Mouse (Mus musculus) limb, embryonic 14.5 days (tissue): ENCODE measurements around the gene Mnt. TPM values are rescaled to one million over a fixed set of nuclear protein-coding genes. Genes with fewer than 3 reads are reported as not detected.
A peak's percentile ranks its signal among the peaks of the same experiment; 100 is the strongest.

Source experiments
- ATAC-seq: fragments of 200-750 bp; cut with Nextera tagmentation; 2 replicates; pipeline ENCODE4 v1.8.0; 2017; ENCODE audit warnings: low read depth, moderate number of reproducible peaks, moderate TSS enrichment; ENCODE audit not compliant: low FRiP score
- DNase-seq: peaks from one replicate; pipeline ENCODE4 v3.0.0-alpha.2; 2015; ENCODE audit warnings: low spot score
- H3K27ac ChIP-seq: fragments of 300-500 bp; sonication (generic); replicated peaks from 2 replicates; pipeline ENCODE4 v1.5.1; 2014; ENCODE audit warnings: low read depth, mild to moderate bottlenecking, low read length, moderate library complexity, mixed read lengths
- H3K27me3 ChIP-seq: fragments of 300-500 bp; sonication (generic); 2 replicates; pipeline ENCODE4 v1.6.1; 2014; ENCODE audit warnings: low read length, mixed read lengths; ENCODE audit not compliant: control insufficient read depth, insufficient read depth
- H3K36me3 ChIP-seq: fragments of 300-500 bp; sonication (generic); 2 replicates; pipeline ENCODE4 v1.6.1; 2014; ENCODE audit warnings: mild to moderate bottlenecking, low read length, moderate library complexity, mixed read lengths; ENCODE audit not compliant: control insufficient read depth, insufficient read depth
- H3K4me1 ChIP-seq: fragments of 300-500 bp; sonication (generic); 2 replicates; pipeline ENCODE4 v1.6.1; 2014; ENCODE audit warnings: antibody characterized with exemption, low read length, mixed read lengths; ENCODE audit not compliant: control insufficient read depth, insufficient read depth
- H3K4me2 ChIP-seq: fragments of 300-500 bp; sonication (generic); replicated peaks from 2 replicates; pipeline ENCODE4 v1.6.1; 2014; ENCODE audit warnings: low read depth, mild to moderate bottlenecking, low read length, moderate library complexity; ENCODE audit not compliant: severe bottlenecking
- H3K4me3 ChIP-seq: fragments of 300-500 bp; sonication (generic); replicated peaks from 2 replicates; pipeline ENCODE4 v1.5.1; 2014; ENCODE audit warnings: low read length
- H3K9ac ChIP-seq: fragments of 300-500 bp; sonication (generic); 2 replicates; pipeline ENCODE4 v1.6.1; 2014; ENCODE audit warnings: mild to moderate bottlenecking, low read depth, low read length, moderate library complexity; ENCODE audit not compliant: severe bottlenecking
- H3K9me3 ChIP-seq: fragments of 300-500 bp; sonication (generic); 2 replicates; pipeline ENCODE4 v1.6.1; 2016; ENCODE audit warnings: low read length; ENCODE audit not compliant: control insufficient read depth
- POLR2A ChIP-seq: fragments of 200-500 bp; IDR thresholded peaks from 2 replicates; pipeline ENCODE4 v1.8.0; 2012; ENCODE audit warnings: inconsistent platforms, mild to moderate bottlenecking, moderate library complexity, borderline replicate concordance; ENCODE audit not compliant: insufficient read depth, insufficient read length; ENCODE audit errors: extremely low read depth
- WGBS: fragments of 180-500 bp; shearing (Covaris S2); extraction: QIAGEN DNeasy Blood & Tissue Kit; methylation state at CpG from one replicate; pipeline ENCODE4 v1.1.7; 2014; 5-methylcytosine and 5-hydroxymethylcytosine counted together
- polyA plus RNA-seq, 2 experiments: library from polyadenylated mRNA; depleted of rRNA in 1 of 2; stranded (reverse) in 1 of 2; unstranded in 1 of 2; fragments of >200 nt; fragmentation: Nextera tagmentation in 1 of 2; extraction: Ambion mirVana in 1 of 2; gene quantifications; 2 replicates each; pipeline versions ENCODE4 v1.2.1 to v1.2.3; 2012 to 2014

Mnt gene
- polyA plus RNA-seq, 2 experiments = 6.0 to 17.9 TPM

DNA sequence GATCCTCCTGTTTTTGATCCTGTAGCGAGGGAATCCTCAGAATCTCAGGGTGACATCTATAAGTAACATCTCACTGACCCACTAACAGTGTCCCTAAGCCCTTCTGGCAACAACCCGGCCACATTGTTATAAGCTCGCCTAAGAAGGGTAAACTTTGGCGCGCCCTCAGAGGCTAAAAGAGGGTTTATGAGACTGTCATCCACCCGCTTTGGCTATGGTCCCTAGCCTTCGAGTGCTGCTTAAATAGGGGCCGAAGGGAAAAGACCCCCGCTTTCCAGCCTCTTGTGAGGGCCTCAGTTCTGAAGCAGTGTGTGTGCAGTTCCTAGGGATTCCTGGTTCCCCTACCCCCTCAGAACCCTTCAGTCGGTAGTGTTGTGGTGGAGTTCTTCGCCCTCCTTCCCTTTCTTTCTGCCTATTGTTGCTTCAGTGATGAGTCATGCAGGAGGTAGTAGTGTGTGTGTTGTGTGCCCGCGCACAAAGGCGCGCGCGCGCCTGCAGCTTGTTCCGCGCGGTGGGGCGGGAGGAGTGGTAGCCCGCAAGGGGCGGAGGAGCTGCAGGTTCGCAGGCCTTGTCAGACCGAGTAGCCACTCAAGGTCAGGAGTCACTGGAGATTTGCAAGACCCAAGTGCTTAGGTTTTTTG is 1.9 kb downstream of the Mnt start:
- no peaks in the 10 kb centered on the region for H3K27me3 ChIP-seq
- H3K36me3 ChIP-seq = peaks cover 5% of the 10 kb centered on the region
- no peak for TF ChIP-seq POLR2A
- no peak for ATAC-seq
- H3K4me1 ChIP-seq = peaks cover 44% of the 10 kb centered on the region
- H3K9ac ChIP-seq = peak overlapping the region; percentile 81
- peak overlapping the region; percentile 84 for H3K27ac ChIP-seq
- 2% methylated on average over 26 of the region's 26 CpGs for WGBS
- H3K4me3 ChIP-seq = peak overlapping the region; percentile 91
- DNase-seq = peak; percentile 66
- H3K9me3 ChIP-seq = no peaks in the 10 kb centered on the region
- H3K4me2 ChIP-seq = peak overlapping the region; percentile 79

DNA sequence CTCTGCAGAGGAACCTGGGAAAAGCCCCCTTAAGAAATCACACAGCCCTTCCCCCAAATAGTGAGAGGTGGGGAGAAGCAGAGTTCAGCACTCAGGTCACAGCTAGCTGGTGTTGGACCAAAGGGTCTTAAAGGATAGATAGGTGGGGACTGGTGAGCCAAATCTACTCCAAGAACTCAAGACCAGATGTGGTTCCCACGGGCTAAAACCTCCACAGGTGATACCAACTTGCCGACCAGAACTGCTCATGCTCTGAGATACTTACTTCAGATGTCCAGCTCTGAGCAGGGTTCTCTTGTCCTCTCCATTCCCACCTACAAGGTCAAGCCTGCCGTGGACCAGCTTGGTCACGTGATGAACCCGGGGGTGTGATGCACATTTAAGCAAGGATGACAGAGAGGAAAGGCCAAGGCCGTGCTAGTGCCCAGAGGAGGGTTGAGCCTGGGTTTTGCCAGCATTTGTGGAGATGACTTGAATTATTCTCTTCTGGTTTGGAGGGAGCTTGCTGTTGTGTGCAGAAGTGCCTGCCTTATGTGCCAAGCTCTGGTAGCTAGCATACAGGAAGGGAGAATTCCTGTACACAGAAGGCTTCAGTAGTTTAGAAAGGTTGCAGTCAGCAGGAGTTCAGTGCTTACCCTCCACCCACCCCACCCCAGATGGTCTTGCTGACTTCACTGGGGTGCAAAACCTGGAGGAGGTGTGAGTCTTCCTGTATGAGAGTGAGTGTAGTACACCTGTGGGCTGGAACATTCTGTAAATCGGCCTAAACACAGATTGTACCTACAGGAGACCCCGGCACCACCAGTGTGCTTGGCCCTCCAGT is 3.0 kb downstream of the Mnt start:
- ATAC-seq = no peak
- H3K27me3 ChIP-seq = no peaks in the 10 kb centered on the region
- peaks cover 5% of the 10 kb centered on the region for H3K36me3 ChIP-seq
- TF ChIP-seq POLR2A = no peak
- no peak overlapping the region for H3K9ac ChIP-seq
- no peak for DNase-seq
- H3K27ac ChIP-seq = 0 out of 2 replicates have a peak overlapping the region, but pooled peaks have one; percentile 13
- WGBS = 80% methylated on average over 8 of the region's 8 CpGs
- peaks cover 38% of the 10 kb centered on the region for H3K4me1 ChIP-seq
- no peak overlapping the region for H3K4me2 ChIP-seq
- no peak overlapping the region for H3K4me3 ChIP-seq
- H3K9me3 ChIP-seq = no peaks in the 10 kb centered on the region

DNA sequence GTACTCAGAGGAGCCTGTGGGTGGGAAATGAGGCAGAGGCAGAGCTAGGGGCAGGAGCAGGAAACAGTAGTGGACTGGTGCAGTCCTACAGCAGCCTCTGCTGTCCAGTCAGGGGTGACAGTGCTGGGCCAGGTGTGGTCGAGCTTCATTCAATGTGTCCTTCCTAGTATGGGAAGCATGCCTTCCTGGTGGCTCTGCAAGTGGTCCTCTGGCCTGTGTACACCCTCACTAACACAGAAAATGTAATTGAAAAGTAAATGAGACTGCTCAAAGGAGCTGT is 3.6 kb downstream of the Mnt start:
- Histone ChIP-seq H3K9me3 (no peaks in the 10 kb centered on the region), H3K27me3 (no peaks in the 10 kb centered on the region), H3K4me1 (peaks cover 39% of the 10 kb centered on the region), H3K36me3 (peaks cover 5% of the 10 kb centered on the region), H3K9ac (no peak overlapping the region), H3K4me3 (no peak overlapping the region), H3K4me2 (no peak overlapping the region), H3K27ac (no peak overlapping the region)
- no peak for TF ChIP-seq POLR2A
- 43% methylated on average over 1 of the region's 1 CpGs for WGBS
- DNase-seq = no peak
- ATAC-seq = no peak

DNA sequence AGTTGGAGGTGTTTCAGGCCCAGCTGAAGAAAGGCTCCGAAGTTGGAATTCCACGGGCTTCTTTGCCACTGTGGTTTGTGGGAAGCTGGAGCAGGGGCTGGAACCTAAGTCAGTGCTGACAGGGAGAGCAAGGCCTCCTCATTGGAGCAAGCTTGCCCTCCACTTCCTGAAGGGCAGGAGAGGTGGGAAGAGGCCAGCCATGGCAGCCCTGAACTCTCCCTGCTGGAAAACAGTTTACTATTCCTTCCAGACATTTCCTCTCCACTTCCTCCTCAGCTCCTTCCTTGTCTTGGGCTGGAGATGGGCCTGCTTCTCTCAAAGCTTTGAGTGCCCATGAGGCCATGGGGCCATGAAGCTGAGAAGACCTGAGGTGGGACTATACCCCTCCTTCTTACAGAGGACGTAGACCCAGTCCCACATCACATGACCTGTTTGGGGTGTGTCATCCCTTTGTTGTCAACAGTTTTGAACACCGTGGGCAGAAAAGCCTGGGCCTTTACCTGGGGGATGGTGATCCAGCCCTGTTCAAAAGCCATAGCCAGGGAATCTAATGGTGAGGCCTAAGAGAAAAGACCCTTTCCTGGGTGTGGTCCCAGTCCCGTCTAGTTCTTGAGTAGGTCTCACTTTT is 4.0 kb downstream of the Mnt start:
- peaks cover 5% of the 10 kb centered on the region for H3K36me3 ChIP-seq
- no peak overlapping the region for H3K4me3 ChIP-seq
- H3K27ac ChIP-seq = no peak overlapping the region
- TF ChIP-seq POLR2A = no peak
- H3K9me3 ChIP-seq = no peaks in the 10 kb centered on the region
- ATAC-seq = no peak
- no peak overlapping the region for H3K4me2 ChIP-seq
- 49% methylated on average over 5 of the region's 5 CpGs for WGBS
- no peaks in the 10 kb centered on the region for H3K27me3 ChIP-seq
- no peak overlapping the region for H3K9ac ChIP-seq
- H3K4me1 ChIP-seq = peaks cover 37% of the 10 kb centered on the region
- no peak for DNase-seq

- H3K4me3 ChIP-seq = no peak overlapping the region
- no peak overlapping the region for H3K27ac ChIP-seq
- DNase-seq (no peak), ATAC-seq (no peak)
- H3K9me3 ChIP-seq = no peaks in the 10 kb centered on the region
- 89% methylated on average over 6 of the region's 6 CpGs for WGBS
- no peak overlapping the region for H3K4me2 ChIP-seq
- peaks cover 7% of the 10 kb centered on the region for H3K36me3 ChIP-seq
- no peak overlapping the region for H3K9ac ChIP-seq
- peaks cover 37% of the 10 kb centered on the region for H3K4me1 ChIP-seq
- H3K27me3 ChIP-seq = no peaks in the 10 kb centered on the region
- no peak for TF ChIP-seq POLR2A
These were observed 5.0 kb downstream of the Mnt start for GRCm38 (mm10) chr11:74835593-74836224.
